Comparison of ENCODE assay signal across 10 mouse cellular contexts in genomic region chr1:182958824-182959223, GRCm38 (mm10). TPM values are rescaled to one million over a fixed set of nuclear protein-coding genes. Genes with fewer than 3 reads are reported as not detected.
DNase-seq lines count a peak whose midpoint lies in the region; ATAC-seq and TF ChIP-seq lines count a peak whose summit lies in the region.
"Had no signal": no experiment of that assay in that cellular context is flagged by ENCODE, and none has a peak within 500 bp of the region (broad histone marks: within the 10 kb centered on the region; RNA-seq: fewer than 3 reads in every experiment).

No protein-coding gene starts in this region.

- TF ChIP-seq CTCF in heart, adult 2 months (IDR thresholded peaks at IDR 0.05): no peak

- ATAC-seq in heart, embryonic 12.5 days (ENCODE audit: insufficient number of reproducible peaks, low FRiP score): no peak
- no peak for ATAC-seq in hindbrain, embryonic 14.5 days (ENCODE audit: low FRiP score)

- H3K4me1 ChIP-seq in heart, embryonic 12.5 days (replicated peaks): peaks cover 51% of the 10 kb centered on the region
- peaks cover 7% of the 10 kb centered on the region for H3K4me1 ChIP-seq in heart, adult 2 months (ENCODE audit: control insufficient read depth, insufficient read depth, low read length)
- peaks cover 12% of the 10 kb centered on the region for H3K4me1 ChIP-seq in brown adipose tissue, adult 24 weeks (ENCODE audit: control insufficient read depth, insufficient read depth, insufficient read length, low read length)
- peaks cover 37% of the 10 kb centered on the region for H3K4me1 ChIP-seq in hindbrain, embryonic 14.5 days (replicated peaks; ENCODE audit: control insufficient read depth, insufficient read depth, low read length)
- H3K4me1 ChIP-seq in midbrain, embryonic 10.5 days: peaks cover 52% of the 10 kb centered on the region

- no peak overlapping the region for H3K9ac ChIP-seq in heart, embryonic 12.5 days
- H3K9ac ChIP-seq in heart, adult 2 months (ENCODE audit: low read depth, low read length): no peak overlapping the region
- no peak overlapping the region for H3K9ac ChIP-seq in hindbrain, embryonic 14.5 days

- 40% methylated on average over 3 of the region's 3 CpGs for WGBS in heart, embryonic 12.5 days
- 85% methylated on average over 3 of the region's 3 CpGs for WGBS in heart, adult 2 months
- WGBS in hindbrain, embryonic 14.5 days: 41% methylated on average over 3 of the region's 3 CpGs
- WGBS in midbrain, embryonic 10.5 days: 38% methylated on average over 3 of the region's 3 CpGs

- no peak for DNase-seq in heart, adult 2 months
- no peak for DNase-seq in hindbrain, embryonic 14.5 days (ENCODE audit: low spot score)
- no peak for DNase-seq in midbrain, embryonic 10.5 days (ENCODE audit: low spot score)
- DNase-seq in adrenal gland, postnatal 14 days: no peak
- DNase-seq in left cerebral cortex, adult 11 months (ENCODE audit: low spot score): no peak
- no peak for DNase-seq in frontal cortex, adult 2 months (ENCODE audit: extremely low spot score in 1 of 2, low spot score in 1 of 2)
- DNase-seq: cerebellum, adult 2 months; spleen, adult 18-20 months had no signal

- no peaks in the 10 kb centered on the region for H3K9me3 ChIP-seq in heart, embryonic 12.5 days (replicated peaks)
- no peaks in the 10 kb centered on the region for H3K9me3 ChIP-seq in hindbrain, embryonic 14.5 days (ENCODE audit: control insufficient read depth, low read length)
- H3K9me3 ChIP-seq in midbrain, embryonic 10.5 days (replicated peaks): no peaks in the 10 kb centered on the region

- TF ChIP-seq EP300 in heart, adult 2 months (IDR thresholded peaks at IDR 0.05; ENCODE audit: insufficient read depth, low read depth, low read length): no peak

- no peaks in the 10 kb centered on the region for H3K79me2 ChIP-seq in heart, adult 2 months (replicated peaks; ENCODE audit: control insufficient read depth, insufficient read depth, low read length)

- intact Hi-C loops in heart, adult 2 months (cut with DNase I): loop anchor here (5.0 kb wide), 1 partner anchor 167 kb away; no protein-coding TSS in a partner anchor

- H3K27me3 ChIP-seq in heart, embryonic 12.5 days (replicated peaks): no peaks in the 10 kb centered on the region
- 0 out of 2 replicates have a peak, but pooled peaks cover 1% of the 10 kb centered on the region for H3K27me3 ChIP-seq in heart, adult 2 months (ENCODE audit: control insufficient read depth, insufficient read depth, low read length)
- 0 out of 2 replicates have a peak, but pooled peaks cover 6% of the 10 kb centered on the region for H3K27me3 ChIP-seq in hindbrain, embryonic 14.5 days (ENCODE audit: control insufficient read depth, insufficient read depth, low read length)
- H3K27me3 ChIP-seq in midbrain, embryonic 10.5 days (ENCODE audit: low read depth, poor library complexity, severe bottlenecking): peaks cover 70% of the 10 kb centered on the region

- peak overlapping the region; percentile 45 for H3K27ac ChIP-seq in heart, embryonic 12.5 days (ENCODE audit: poor library complexity, severe bottlenecking)
- no peak overlapping the region for H3K27ac ChIP-seq in heart, adult 2 months
- H3K27ac ChIP-seq in brown adipose tissue, adult 24 weeks (replicated peaks; ENCODE audit: low read depth, low read length): peak overlapping the region; percentile 36; the same call in 1 of the 2 replicates
- H3K27ac ChIP-seq in hindbrain, embryonic 14.5 days: peak overlapping the region; percentile 72; the same call in 1 of the 2 replicates
- H3K27ac ChIP-seq in midbrain, embryonic 10.5 days (replicated peaks): peak overlapping the region; percentile 68; the same call in 1 of the 2 replicates

- TF ChIP-seq POLR2A in heart, adult 2 months (IDR thresholded peaks at IDR 0.05; ENCODE audit: insufficient read depth, low read depth, low read length): no peak

- H3K36me3 ChIP-seq in heart, embryonic 12.5 days: no peaks in the 10 kb centered on the region
- no peaks in the 10 kb centered on the region for H3K36me3 ChIP-seq in heart, adult 2 months (ENCODE audit: control insufficient read depth, insufficient read depth, low read length)
- H3K36me3 ChIP-seq in hindbrain, embryonic 14.5 days (replicated peaks; ENCODE audit: control insufficient read depth, insufficient read depth): no peaks in the 10 kb centered on the region
- no peaks in the 10 kb centered on the region for H3K36me3 ChIP-seq in midbrain, embryonic 10.5 days

- no peak overlapping the region for H3K4me3 ChIP-seq in heart, embryonic 12.5 days
- H3K4me3 ChIP-seq in heart, adult 2 months: no peak overlapping the region
- no peak overlapping the region for H3K4me3 ChIP-seq in brown adipose tissue, adult 24 weeks (ENCODE audit: insufficient read depth, low read depth, low read length)
- no peak overlapping the region for H3K4me3 ChIP-seq in hindbrain, embryonic 14.5 days (replicated peaks; ENCODE audit: low read length)
- H3K4me3 ChIP-seq in midbrain, embryonic 10.5 days: peak overlapping the region; percentile 58

- peak overlapping the region; percentile 79 for H3K4me2 ChIP-seq in heart, embryonic 12.5 days
- H3K4me2 ChIP-seq in hindbrain, embryonic 14.5 days (replicated peaks): peak overlapping the region; percentile 68; the same call in 1 of the 2 replicates

RNA-seq across cellular contexts. Expression of gene Tlr5, which starts 4.2 kb away (rescaled TPM):
- 4.2 and 5.4 TPM in 2 replicates for polyA plus RNA-seq in heart, embryonic 12.5 days (2016; fragmentation: Nextera tagmentation; extraction: Ambion mirVana)
- 1 to 10 TPM; 1.1 to 1.7 TPM for total RNA-seq in heart, adult 2 months (2021)
- 1.2 and 1.5 TPM in 2 replicates for polyA plus RNA-seq in heart, adult 2 months (2012; rRNA removed)
- 4.6 and 9.2 TPM in 2 replicates for polyA plus RNA-seq in brown adipose tissue, adult 24 weeks (2012; ENCODE audit: insufficient read depth, insufficient read length, missing spikeins)
- 0.21 and 0.33 TPM in 2 replicates for polyA plus RNA-seq in hindbrain, embryonic 14.5 days (2014; fragmentation: Nextera tagmentation; extraction: Ambion mirVana)
- 0.35 and 0.52 TPM in 2 replicates for polyA plus RNA-seq in midbrain, embryonic 10.5 days (2016; fragmentation: Nextera tagmentation; extraction: Ambion mirVana)
- 1.2 and 2.3 TPM in 2 replicates for total RNA-seq in adrenal gland, postnatal 14 days (2021)
- 0.65 and 0.86 TPM in 2 replicates for polyA plus RNA-seq in frontal cortex, adult 2 months (2012; rRNA removed)
